In genomic region chr15:74157320-74157719, GRCm38 (mm10) we compare ENCODE assay signal across 11 mouse cellular contexts.
DNase-seq lines count a peak whose midpoint lies in the region; ATAC-seq lines count a peak whose summit lies in the region.
"Had no signal": no experiment of that assay in that cellular context is flagged by ENCODE, and none has a peak within 500 bp of the region (broad histone marks: within the 10 kb centered on the region; RNA-seq: fewer than 3 reads in every experiment).

No protein-coding gene starts in this region.

- no peak overlapping the region for H3K4me2 ChIP-seq in forebrain, embryonic 11.5 days (ENCODE audit: low read depth, low read length, severe bottlenecking)
- H3K4me2 ChIP-seq in forebrain, embryonic 15.5 days (replicated peaks) = no peak overlapping the region
- H3K4me2 ChIP-seq in neural tube, embryonic 12.5 days (replicated peaks) = peak overlapping the region; percentile 16; the same call in 1 of the 2 replicates
- H3K4me2 ChIP-seq: liver, embryonic 12.5 days had no signal

- H3K9ac ChIP-seq in forebrain, embryonic 11.5 days (ENCODE audit: low read length) = no peak overlapping the region
- H3K9ac ChIP-seq in forebrain, embryonic 15.5 days (replicated peaks) = no peak overlapping the region; the same call in 1 of the 2 replicates
- no peak overlapping the region for H3K9ac ChIP-seq in neural tube, embryonic 12.5 days
- H3K9ac ChIP-seq: liver, embryonic 12.5 days had no signal

- no peak overlapping the region for H3K4me3 ChIP-seq in forebrain, embryonic 10.5 days
- H3K4me3 ChIP-seq in forebrain, embryonic 11.5 days (ENCODE audit: low read depth, low read length) = no peak overlapping the region
- no peak overlapping the region for H3K4me3 ChIP-seq in forebrain, embryonic 15.5 days
- H3K4me3 ChIP-seq in limb, embryonic 10.5 days = no peak overlapping the region
- no peak overlapping the region for H3K4me3 ChIP-seq in neural tube, embryonic 12.5 days
- H3K4me3 ChIP-seq: liver, embryonic 12.5 days had no signal

- WGBS in forebrain, embryonic 10.5 days = 75% methylated on average over 8 of the region's 8 CpGs
- WGBS in forebrain, embryonic 11.5 days = 70% methylated on average over 8 of the region's 8 CpGs
- 23% methylated on average over 8 of the region's 8 CpGs for WGBS in forebrain, embryonic 15.5 days
- WGBS in limb, embryonic 10.5 days = 46% methylated on average over 8 of the region's 8 CpGs
- 19% methylated on average over 8 of the region's 8 CpGs for WGBS in neural tube, embryonic 12.5 days

- no peak for DNase-seq in forebrain, embryonic 10.5 days (ENCODE audit: extremely low spot score, low spot score)
- DNase-seq in forebrain, embryonic 11.5 days (ENCODE audit: low spot score) = no peak
- peak; percentile 43 for DNase-seq in limb, embryonic 10.5 days (ENCODE audit: low spot score)
- no peak for DNase-seq in urinary bladder, postnatal 36 days (ENCODE audit: low spot score in 2 of 2)
- no peak for DNase-seq in kidney, postnatal 10 days
- no peak for DNase-seq in c-Kit-positive CD71-positive TER-119-positive erythroid progenitor cells, embryonic 14.5 days (ENCODE audit: low spot score)

- peaks cover 58% of the 10 kb centered on the region for H3K4me1 ChIP-seq in forebrain, embryonic 10.5 days
- peaks cover 11% of the 10 kb centered on the region; the same call in 1 of the 2 replicates for H3K4me1 ChIP-seq in forebrain, embryonic 11.5 days (replicated peaks; ENCODE audit: control insufficient read depth, insufficient read depth, low read length)
- H3K4me1 ChIP-seq in forebrain, embryonic 15.5 days = peaks cover 50% of the 10 kb centered on the region
- peaks cover 43% of the 10 kb centered on the region for H3K4me1 ChIP-seq in limb, embryonic 10.5 days
- H3K4me1 ChIP-seq in neural tube, embryonic 12.5 days = peaks cover 33% of the 10 kb centered on the region
- H3K4me1 ChIP-seq: liver, embryonic 12.5 days had no signal

- peak overlapping the region; percentile 51; the same call in 1 of the 2 replicates for H3K27ac ChIP-seq in forebrain, embryonic 10.5 days
- no peak overlapping the region for H3K27ac ChIP-seq in forebrain, embryonic 11.5 days (ENCODE audit: low read depth, low read length)
- H3K27ac ChIP-seq in forebrain, embryonic 15.5 days (replicated peaks) = peak overlapping the region; percentile 75
- H3K27ac ChIP-seq in limb, embryonic 10.5 days = no peak overlapping the region
- 0 out of 2 replicates have a peak overlapping the region, but pooled peaks have one; percentile 32 for H3K27ac ChIP-seq in neural tube, embryonic 12.5 days
- H3K27ac ChIP-seq: kidney, postnatal 0 days; liver, embryonic 12.5 days had no signal

- H3K36me3 ChIP-seq in forebrain, embryonic 10.5 days (replicated peaks) = no peaks in the 10 kb centered on the region
- no peaks in the 10 kb centered on the region for H3K36me3 ChIP-seq in forebrain, embryonic 11.5 days (ENCODE audit: control insufficient read depth, insufficient read depth, low read length)
- H3K36me3 ChIP-seq in forebrain, embryonic 15.5 days = no peaks in the 10 kb centered on the region
- H3K36me3 ChIP-seq in limb, embryonic 10.5 days = no peaks in the 10 kb centered on the region
- H3K36me3 ChIP-seq in neural tube, embryonic 12.5 days = no peaks in the 10 kb centered on the region
- H3K36me3 ChIP-seq: liver, embryonic 12.5 days had no signal

- H3K9me3 ChIP-seq in forebrain, embryonic 10.5 days = no peaks in the 10 kb centered on the region
- no peaks in the 10 kb centered on the region; the same call in 1 of the 2 replicates for H3K9me3 ChIP-seq in forebrain, embryonic 11.5 days (ENCODE audit: control insufficient read depth, low read length)
- no peaks in the 10 kb centered on the region for H3K9me3 ChIP-seq in forebrain, embryonic 15.5 days
- H3K9me3 ChIP-seq in limb, embryonic 10.5 days (replicated peaks) = no peaks in the 10 kb centered on the region
- no peaks in the 10 kb centered on the region for H3K9me3 ChIP-seq in neural tube, embryonic 12.5 days
- H3K9me3 ChIP-seq: liver, embryonic 12.5 days had no signal

- ATAC-seq in forebrain, embryonic 11.5 days (replicated peaks; ENCODE audit: low FRiP score) = no peak
- ATAC-seq in forebrain, embryonic 15.5 days (replicated peaks) = peak; percentile 65
- peak; percentile 73 for ATAC-seq in neural tube, embryonic 12.5 days (ENCODE audit: low FRiP score, low read depth)
- ATAC-seq: inflammation-experienced regulatory T-cells, adult 6 months; liver, embryonic 12.5 days had no signal

- H3K27me3 ChIP-seq in forebrain, embryonic 10.5 days (ENCODE audit: poor library complexity, severe bottlenecking) = peaks cover 29% of the 10 kb centered on the region
- H3K27me3 ChIP-seq in forebrain, embryonic 11.5 days (ENCODE audit: control insufficient read depth, insufficient read depth, low read length) = no peaks in the 10 kb centered on the region
- no peaks in the 10 kb centered on the region for H3K27me3 ChIP-seq in forebrain, embryonic 15.5 days
- H3K27me3 ChIP-seq in limb, embryonic 10.5 days (ENCODE audit: low read depth, poor library complexity, severe bottlenecking) = peaks cover 73% of the 10 kb centered on the region
- 0 out of 2 replicates have a peak, but pooled peaks cover 2% of the 10 kb centered on the region for H3K27me3 ChIP-seq in neural tube, embryonic 12.5 days (replicated peaks)
- H3K27me3 ChIP-seq: liver, embryonic 12.5 days had no signal

Comparison
In these comparisons a context has a peak if more than half of its experiments do, and no peak if none do; other contexts are left out.
1. H3K27ac ChIP-seq: peak in forebrain, embryonic 10.5 days (single experiment), forebrain, embryonic 15.5 days (single experiment) and neural tube, embryonic 12.5 days (single experiment); none in forebrain, embryonic 11.5 days (single experiment) and limb, embryonic 10.5 days (single experiment).